40 mouse cellular contexts compared by ENCODE assay signal in the genomic region with DNA sequence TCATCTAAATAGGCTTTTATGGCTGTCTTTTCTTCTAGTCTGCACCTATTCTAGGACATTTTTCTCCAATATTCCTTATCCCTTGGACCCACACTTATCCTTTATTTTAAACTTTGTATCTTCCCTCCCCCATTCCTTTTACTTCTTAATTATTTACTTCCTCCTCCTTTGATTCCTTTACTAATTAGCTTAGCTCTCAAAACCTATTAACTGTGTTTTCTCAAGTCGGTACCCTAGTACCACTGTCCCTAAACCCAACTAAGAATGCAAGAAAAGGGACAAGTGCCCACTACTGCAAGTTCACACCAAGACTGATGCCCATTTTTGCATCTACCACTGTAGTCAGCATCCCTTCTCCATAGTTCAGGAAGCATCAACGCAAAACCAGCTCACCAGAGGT. TPM values are rescaled to one million over a fixed set of nuclear protein-coding genes. Genes with fewer than 3 reads are reported as not detected.
"Had no signal": no experiment of that assay in that cellular context is flagged by ENCODE, and none has a peak within 500 bp of the region (broad histone marks: within the 10 kb centered on the region; RNA-seq: fewer than 3 reads in every experiment).

No protein-coding gene starts in this region.

- H3K4me3 ChIP-seq: heart, embryonic 10.5 days; heart, embryonic 12.5 days; heart, embryonic 13.5 days; heart, embryonic 15.5 days; hindbrain, embryonic 10.5 days; hindbrain, embryonic 12.5 days; hindbrain, embryonic 13.5 days; hindbrain, embryonic 15.5 days; intestine, embryonic 15.5 days; layer of hippocampus, adult 2 months; left cerebral cortex, adult 2 months had no signal

- ATAC-seq: hindbrain, embryonic 16.5 days; hindbrain, postnatal 0 days; inflammation-experienced regulatory T-cells, adult 6 months; intestine, postnatal 0 days had no signal

- H3K36me3 ChIP-seq: heart, embryonic 10.5 days; heart, embryonic 12.5 days; heart, embryonic 13.5 days; heart, embryonic 15.5 days; hindbrain, embryonic 10.5 days; hindbrain, embryonic 12.5 days; hindbrain, embryonic 13.5 days; hindbrain, embryonic 15.5 days; intestine, embryonic 15.5 days had no signal

- H3K9ac ChIP-seq: heart, embryonic 12.5 days; heart, embryonic 13.5 days; heart, embryonic 15.5 days; hindbrain, embryonic 12.5 days; hindbrain, embryonic 13.5 days; hindbrain, embryonic 14.5 days; hindbrain, embryonic 15.5 days; intestine, embryonic 15.5 days had no signal

- H3K27me3 ChIP-seq: heart, embryonic 12.5 days; heart, embryonic 13.5 days; heart, embryonic 15.5 days; hindbrain, embryonic 12.5 days; hindbrain, embryonic 13.5 days; hindbrain, embryonic 15.5 days; intestine, embryonic 15.5 days had no signal

- DNase-seq: heart, postnatal 10 days; heart, postnatal 14 days; heart, postnatal 36 days; heart, postnatal 4 days; kidney, adult 11 months; kidney, adult 18-20 months; kidney, adult 8-10 months; kidney, postnatal 10 days; kidney, postnatal 14 days; kidney, postnatal 36 days; kidney, postnatal 4 days; layer of hippocampus, adult 9-11 months; layer of hippocampus, postnatal 36 days had no signal

- H3K27ac ChIP-seq: heart, embryonic 10.5 days; heart, embryonic 13.5 days; heart, embryonic 15.5 days; hindbrain, embryonic 10.5 days; hindbrain, embryonic 12.5 days; hindbrain, embryonic 13.5 days; hindbrain, embryonic 14.5 days; hindbrain, embryonic 15.5 days; hindbrain, postnatal 0 days; intestine, embryonic 15.5 days; kidney, postnatal 0 days; layer of hippocampus, adult 2 months; left cerebral cortex, adult 2 months had no signal

- H3K9me3 ChIP-seq: heart, embryonic 10.5 days; heart, embryonic 12.5 days; heart, embryonic 13.5 days; heart, embryonic 15.5 days; hindbrain, embryonic 10.5 days; hindbrain, embryonic 12.5 days; hindbrain, embryonic 13.5 days; hindbrain, embryonic 15.5 days; intestine, embryonic 15.5 days had no signal

- H3K4me2 ChIP-seq: heart, embryonic 11.5 days; heart, embryonic 12.5 days; heart, embryonic 13.5 days; heart, embryonic 15.5 days; hindbrain, embryonic 12.5 days; hindbrain, embryonic 13.5 days; hindbrain, embryonic 14.5 days; hindbrain, embryonic 15.5 days; intestine, embryonic 15.5 days had no signal

- H3K4me1 ChIP-seq: heart, embryonic 15.5 days; hindbrain, embryonic 12.5 days; hindbrain, embryonic 13.5 days; hindbrain, embryonic 15.5 days had no signal

RNA-seq across cellular contexts. Expression of a gene that starts 9.7 kb away (rescaled TPM):
- polyA plus RNA-seq: hindbrain, embryonic 10.5 days; hindbrain, embryonic 11.5 days; hindbrain, embryonic 12.5 days; kidney, embryonic 14.5 days had no signal

RNA-seq across cellular contexts. Expression of a gene that starts 29.2 kb away (rescaled TPM):
- polyA plus RNA-seq: heart, embryonic 10.5 days; heart, embryonic 11.5 days; heart, embryonic 12.5 days; heart, embryonic 13.5 days; heart, embryonic 15.5 days; hindbrain, embryonic 10.5 days; hindbrain, embryonic 11.5 days; hindbrain, embryonic 12.5 days; hindbrain, embryonic 13.5 days; hindbrain, embryonic 14.5 days; hindbrain, embryonic 15.5 days; hindbrain, embryonic 16.5 days; hindbrain, postnatal 0 days; kidney, embryonic 14.5 days; kidney, embryonic 16.5 days had no signal

RNA-seq across cellular contexts. Expression of a gene that starts 31.5 kb away (rescaled TPM):
- polyA plus RNA-seq: heart, embryonic 10.5 days; heart, embryonic 11.5 days; heart, embryonic 12.5 days; heart, embryonic 13.5 days; heart, embryonic 14.5 days; heart, embryonic 15.5 days; heart, embryonic 16.5 days; heart, postnatal 0 days; hindbrain, embryonic 10.5 days; hindbrain, embryonic 11.5 days; hindbrain, embryonic 12.5 days; hindbrain, embryonic 13.5 days; hindbrain, embryonic 14.5 days; hindbrain, embryonic 15.5 days; hindbrain, embryonic 16.5 days; hindbrain, postnatal 0 days; inflammation-experienced regulatory T-cells, adult 6 months; intestine, embryonic 14.5 days; intestine, embryonic 15.5 days; intestine, embryonic 16.5 days; intestine, postnatal 0 days; kidney, embryonic 14.5 days; kidney, embryonic 16.5 days; kidney, postnatal 0 days; large intestine, adult 2 months had no signal

RNA-seq across cellular contexts. Expression of a gene that starts 55.0 kb away (rescaled TPM):
- polyA plus RNA-seq: heart, embryonic 10.5 days; heart, embryonic 13.5 days; heart, embryonic 16.5 days; hindbrain, embryonic 10.5 days; hindbrain, embryonic 11.5 days; hindbrain, embryonic 12.5 days; hindbrain, embryonic 13.5 days; hindbrain, embryonic 14.5 days; hindbrain, embryonic 15.5 days; hindbrain, embryonic 16.5 days; hindbrain, postnatal 0 days; kidney, embryonic 14.5 days; kidney, embryonic 16.5 days had no signal

RNA-seq across cellular contexts. Expression of a gene that starts 55.5 kb away (rescaled TPM):
- polyA plus RNA-seq: heart, embryonic 10.5 days; heart, embryonic 11.5 days; heart, embryonic 12.5 days; heart, embryonic 13.5 days; heart, embryonic 14.5 days; heart, embryonic 15.5 days; heart, embryonic 16.5 days; heart, postnatal 0 days; hindbrain, embryonic 10.5 days; hindbrain, embryonic 11.5 days; hindbrain, embryonic 12.5 days; hindbrain, embryonic 13.5 days; hindbrain, embryonic 14.5 days; hindbrain, embryonic 15.5 days; hindbrain, embryonic 16.5 days; hindbrain, postnatal 0 days; inflammation-experienced regulatory T-cells, adult 6 months; intestine, embryonic 14.5 days; intestine, embryonic 15.5 days; intestine, embryonic 16.5 days; intestine, postnatal 0 days; kidney, embryonic 14.5 days; kidney, embryonic 16.5 days; kidney, postnatal 0 days; large intestine, adult 2 months had no signal
